Mouse (Mus musculus) liver, postnatal 0 days (tissue): Measurements from ENCODE around the gene Kif26b.

Experiments
- CTCF ChIP-seq: sonication (generic); IDR thresholded peaks from 2 replicates; pipeline ENCODE4 v1.5.1; 2016; ENCODE audit warnings: antibody characterized with exemption, low read depth
- EP300 ChIP-seq: IDR thresholded peaks from 2 replicates; pipeline ENCODE4 v1.6.1; 2016; ENCODE audit warnings: antibody characterized with exemption, low read depth, mild to moderate bottlenecking

DNA sequence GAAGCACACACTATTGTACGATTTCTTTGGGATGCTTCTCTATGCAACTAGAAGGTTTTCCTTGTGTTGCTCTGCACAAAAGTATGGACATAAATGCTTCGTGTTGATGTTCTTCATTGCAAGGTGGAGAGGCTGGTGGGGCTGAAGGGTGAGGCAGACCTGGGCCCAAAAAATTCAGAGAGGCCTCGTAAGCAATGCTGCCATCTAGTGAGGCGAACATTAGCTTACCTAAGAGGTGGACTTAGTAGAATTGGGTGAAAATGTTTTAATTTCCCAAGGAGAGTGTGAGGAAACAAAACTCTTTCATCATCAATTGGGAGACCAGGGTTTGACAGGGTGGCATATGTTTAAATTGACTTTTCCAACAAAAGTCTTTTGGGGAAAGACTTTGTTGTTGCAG lies 160.6 kb downstream of the Kif26b start:
- TF ChIP-seq EP300 (no peak), CTCF (peak; percentile 49)
